Mouse (Mus musculus) fibroblast of lung, adult 2 months (primary cell): ENCODE results near the gene Cntnap3.
"Not testable (repeated sequence)": the region's sequence is repeated elsewhere in the genome, so short reads cannot be mapped to it uniquely, and the experiment has no call there.

Experiments used
- DNase-seq: peaks from one replicate; pipeline ENCODE4 v3.0.0-alpha.2; 2011; ENCODE audit warnings: low read depth

The Cntnap3 gene

DNA sequence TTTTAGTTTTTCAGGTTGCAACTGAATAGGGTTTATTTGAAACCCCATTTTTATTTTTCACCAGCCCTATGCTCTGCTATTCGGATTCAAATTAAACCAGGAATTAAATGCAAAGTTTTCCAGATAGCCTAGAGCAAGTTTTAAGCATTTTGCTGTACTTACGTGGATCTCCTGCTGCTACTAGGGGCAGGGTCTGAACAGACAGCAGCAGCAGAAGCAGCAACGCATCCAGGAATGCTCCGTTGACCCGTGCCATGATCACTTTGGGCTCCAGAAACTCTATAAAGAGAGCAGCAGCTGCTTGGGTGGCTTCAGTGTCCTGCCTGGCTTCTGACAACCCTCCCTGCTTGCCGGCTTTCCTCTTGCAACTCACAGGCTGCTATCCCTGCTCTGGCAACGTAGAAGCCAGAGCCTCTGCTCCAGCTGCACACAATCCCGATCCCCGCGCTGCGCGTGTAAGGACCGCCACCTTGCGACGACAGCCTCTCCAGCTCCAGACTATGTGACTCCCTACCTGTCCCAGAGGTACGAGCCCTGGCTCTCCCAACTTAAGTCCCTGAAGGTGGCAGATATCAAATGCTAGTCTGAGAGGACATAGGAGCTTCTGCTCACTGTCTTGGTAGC lies at the start of gene Cntnap3:
Gene Cntnap3 (minus strand): TSS at position 371 of the 624 bp plus-strand sequence.
- DNase-seq = no peak

DNA sequence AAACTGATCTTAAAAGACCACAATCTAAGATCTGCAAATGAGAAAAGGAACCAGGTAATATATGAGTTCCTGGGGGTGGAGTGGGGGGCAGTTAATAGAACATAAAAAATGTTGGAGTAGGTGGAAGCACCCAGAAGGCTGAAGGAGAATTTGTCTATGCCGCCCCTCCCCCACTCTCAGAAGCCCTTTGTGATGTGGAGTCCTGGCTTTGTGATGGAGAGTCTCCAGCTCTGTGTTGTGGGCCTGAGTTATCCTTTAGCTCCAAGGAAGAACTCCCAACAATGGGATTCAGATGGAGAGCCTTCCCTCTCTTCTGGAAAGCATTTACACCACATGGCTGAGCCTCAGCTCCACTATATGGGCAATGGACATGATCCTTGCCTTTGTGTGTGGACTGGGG lies 13.4 kb upstream of the Cntnap3 start, which contains the start of gene Spata31:
Gene Spata31 (plus strand): TSS at position 216 of the 400 bp plus-strand sequence.
- DNase-seq = no peak

DNA sequence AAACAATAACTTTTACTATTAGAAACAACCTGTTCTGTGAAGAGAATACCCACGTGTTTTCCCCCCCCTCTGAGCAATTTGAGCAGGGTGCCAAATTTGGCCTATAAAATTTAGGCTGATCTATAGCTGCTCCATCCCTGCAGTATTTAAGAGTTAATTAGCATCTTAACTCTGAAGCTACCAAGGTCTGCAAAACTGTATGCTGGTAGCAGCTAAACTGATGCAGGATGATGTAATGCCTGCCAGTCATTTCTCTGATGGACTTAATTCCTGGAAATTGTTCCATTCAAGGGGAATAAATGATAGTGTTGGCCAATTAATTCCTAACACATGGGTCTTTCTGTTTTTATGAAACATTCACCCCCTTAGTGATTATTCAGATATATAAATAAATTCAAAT lies 623 bp downstream of the Cntnap3 start:
- DNase-seq = no peak

DNA sequence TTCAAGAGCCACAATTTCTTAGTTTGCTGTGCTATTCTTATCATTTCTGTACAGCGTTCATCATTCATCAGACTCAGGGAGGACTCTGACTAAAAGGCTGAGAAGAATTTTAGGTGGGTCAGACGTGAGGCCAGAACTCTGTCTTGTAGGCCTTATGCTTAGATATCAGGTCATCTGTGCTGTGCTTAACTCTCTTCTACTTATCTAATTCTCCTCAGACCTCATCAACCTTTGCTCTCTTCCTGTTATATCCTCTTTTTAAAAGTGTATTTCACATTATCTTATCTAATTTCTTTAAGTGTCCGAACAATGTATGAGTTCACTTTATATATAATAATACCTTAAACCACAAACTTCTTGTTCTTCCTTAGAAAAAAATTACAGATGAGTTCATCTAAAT lies 38.4 kb downstream of the Cntnap3 start:
- DNase-seq = no peak

DNA sequence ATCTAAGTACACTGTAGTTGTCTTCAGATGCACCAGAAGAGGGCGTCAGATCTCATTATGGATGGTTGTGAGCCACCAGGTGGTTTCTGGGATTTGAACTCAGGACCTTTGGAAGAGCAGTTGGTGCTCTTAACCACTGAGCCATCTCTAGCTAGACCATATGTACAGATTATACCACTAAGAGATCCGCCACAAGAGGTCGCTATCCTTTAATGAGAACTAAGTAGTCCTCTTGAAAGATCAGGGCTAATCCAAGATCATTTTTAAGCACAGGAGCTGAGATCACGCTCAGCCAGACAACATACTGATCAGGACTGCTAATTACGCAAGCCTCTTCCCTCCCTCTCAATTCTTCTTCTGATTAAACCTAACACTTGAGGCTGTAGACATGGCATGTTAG lies 78.9 kb downstream of the Cntnap3 start:
- DNase-seq = not testable (repeated sequence)

DNA sequence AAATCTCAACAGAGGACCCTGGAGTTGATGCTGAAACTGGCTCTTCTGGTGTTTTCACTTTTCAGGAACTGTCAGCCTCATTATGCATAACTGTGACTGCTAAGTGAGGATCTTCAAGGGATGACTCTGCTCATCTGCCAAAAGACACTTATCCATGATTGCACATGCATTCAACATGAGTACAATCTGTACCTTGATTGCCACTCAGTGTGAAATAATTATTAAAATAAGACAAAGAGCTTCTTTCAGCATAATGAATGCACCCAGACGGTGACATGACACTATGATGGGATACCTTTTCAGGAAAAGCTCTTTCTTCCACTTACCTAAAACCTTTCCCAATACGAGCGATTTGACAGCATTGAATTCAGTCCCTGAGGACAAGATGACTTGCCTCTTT lies 158.4 kb downstream of the Cntnap3 start:
- DNase-seq = no peak

DNA sequence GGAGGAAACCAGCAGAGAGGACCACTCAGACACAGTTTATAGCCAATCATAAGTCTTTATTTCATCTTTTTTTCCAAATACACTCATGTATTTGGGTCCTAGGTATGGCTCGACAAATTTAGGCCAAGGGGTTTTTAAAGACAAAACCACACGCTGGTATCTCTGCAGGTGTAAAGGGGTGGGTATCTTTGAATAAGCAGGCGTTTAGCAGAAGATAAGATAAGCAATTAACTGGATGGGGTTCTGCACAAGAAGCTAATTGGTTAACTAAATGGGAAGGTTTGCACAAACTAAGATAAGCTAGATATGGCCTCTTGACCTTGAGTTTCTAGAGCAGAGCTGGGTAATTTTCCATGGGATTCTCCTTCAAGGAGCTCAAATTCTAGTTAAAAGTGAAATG lies 171.5 kb downstream of the Cntnap3 start:
- no peak for DNase-seq

DNA sequence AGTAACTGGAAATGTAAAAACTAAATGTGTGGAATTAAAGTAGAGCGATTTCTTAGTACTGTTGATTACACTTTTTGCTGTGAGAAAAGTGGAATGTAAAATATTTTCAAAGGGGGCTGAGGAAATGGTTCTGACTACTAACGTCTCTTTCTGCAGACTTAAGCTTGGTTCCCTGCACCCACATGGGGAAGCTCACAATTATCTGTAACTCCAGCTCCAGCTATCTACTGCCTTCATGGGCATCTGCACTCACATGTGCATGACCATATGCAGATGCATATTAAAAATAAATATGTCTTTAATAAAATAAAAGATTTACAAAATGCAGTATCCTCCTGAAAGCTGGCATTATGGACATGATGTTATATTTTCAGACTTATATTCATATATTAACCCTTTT lies 187.0 kb downstream of the Cntnap3 start:
- DNase-seq = no peak

DNA sequence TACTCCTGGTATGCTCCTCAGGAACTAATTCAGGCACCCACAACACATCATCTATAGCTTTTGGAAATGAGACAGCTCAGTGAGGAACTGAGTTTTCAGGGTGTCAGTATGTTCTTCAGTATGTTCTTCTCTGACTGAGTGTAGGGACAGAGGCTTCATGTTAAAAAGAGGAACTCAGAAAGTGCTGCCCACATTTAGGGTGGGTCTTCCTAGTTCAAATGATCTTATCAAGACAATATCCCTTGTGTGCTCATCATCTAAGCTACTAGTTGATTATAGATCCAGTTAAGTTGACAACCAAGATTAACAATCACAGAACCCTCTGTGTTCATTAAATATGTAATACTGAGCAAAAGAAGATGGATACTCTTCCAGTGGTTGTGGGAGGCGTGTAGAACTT lies 211.3 kb downstream of the Cntnap3 start:
- DNase-seq = no peak
